Mouse (Mus musculus) regulatory T cell (primary cell): Measurements from ENCODE around the gene Pip5k1b.

ENCODE experiments used
- in situ Hi-C: fragments of 300-600 bp; cut with MboI, MseI; formaldehyde crosslinking; loops from one replicate; pipeline ENCODE4 v1.15.1; 2025; ENCODE audit warnings: high pct_unique_total_duplicates

Pip5k1b gene

GRCm38 (mm10) chr19:24307271-24308221 is 248.1 kb downstream of the Pip5k1b start:
- in situ Hi-C loops: no loop called here

- in situ Hi-C loops: no loop called here
These were observed 249.3 kb downstream of the Pip5k1b start for GRCm38 (mm10) chr19:24306351-24306750.

GRCm38 (mm10) chr19:24302198-24302597 is 253.5 kb downstream of the Pip5k1b start:
- in situ Hi-C loops: no loop called here

GRCm38 (mm10) chr19:24301768-24302148 is 253.9 kb downstream of the Pip5k1b start:
- in situ Hi-C loops: no loop called here

GRCm38 (mm10) chr19:24300994-24301767 is 254.5 kb downstream of the Pip5k1b start:
- in situ Hi-C loops: no loop called here

- in situ Hi-C loops: loop anchor here (10.0 kb wide), 2 partner anchors 331 to 591 kb away; no protein-coding TSS in a partner anchor
These were observed 262.1 kb downstream of the Pip5k1b start for GRCm38 (mm10) chr19:24293537-24293936.

GRCm38 (mm10) chr19:24284187-24284586 is 271.5 kb downstream of the Pip5k1b start:
- in situ Hi-C loops: loop anchor here (5.0 to 10.0 kb wide), 2 partner anchors 107 to 361 kb away; no protein-coding TSS in a partner anchor

- in situ Hi-C loops: loop anchor here (5.0 to 10.0 kb wide), 2 partner anchors 104 to 363 kb away; no protein-coding TSS in a partner anchor
These were observed 274.2 kb downstream of the Pip5k1b start for GRCm38 (mm10) chr19:24281288-24281980.

- in situ Hi-C loops: loop anchor here (5.0 to 10.0 kb wide), 2 partner anchors 103 to 364 kb away; no protein-coding TSS in a partner anchor
These were observed 275.0 kb downstream of the Pip5k1b start, which contains the start of gene Fxn for GRCm38 (mm10) chr19:24280601-24281228. Gene Fxn, minus strand, starts transcription at chr19:24280605.

GRCm38 (mm10) chr19:24279706-24280600 is 275.7 kb downstream of the Pip5k1b start:
- in situ Hi-C loops: loop anchor here (5.0 to 10.0 kb wide), 2 partner anchors 103 to 365 kb away; no protein-coding TSS in a partner anchor

GRCm38 (mm10) chr19:24278859-24279258 is 276.8 kb downstream of the Pip5k1b start:
- in situ Hi-C loops: no loop called here

GRCm38 (mm10) chr19:24274281-24274680 is 281.4 kb downstream of the Pip5k1b start:
- in situ Hi-C loops: no loop called here

- in situ Hi-C loops: no loop called here
These were observed 283.8 kb downstream of the Pip5k1b start for GRCm38 (mm10) chr19:24271746-24272426.

- in situ Hi-C loops: no loop called here
These were observed 284.3 kb downstream of the Pip5k1b start for GRCm38 (mm10) chr19:24271326-24271725.

GRCm38 (mm10) chr19:24268531-24268930 is 287.1 kb downstream of the Pip5k1b start:
- in situ Hi-C loops: no loop called here

- in situ Hi-C loops: no loop called here
These were observed 289.4 kb downstream of the Pip5k1b start for GRCm38 (mm10) chr19:24266046-24266830.

- in situ Hi-C loops: no loop called here
These were observed 290.7 kb downstream of the Pip5k1b start for GRCm38 (mm10) chr19:24264991-24265390.

- in situ Hi-C loops: no loop called here
These were observed 292.9 kb downstream of the Pip5k1b start for GRCm38 (mm10) chr19:24262736-24263135.
